Mouse (Mus musculus): ENCODE data around the gene Ddx54. TPM values are rescaled to one million over a fixed set of nuclear protein-coding genes. Genes with fewer than 3 reads are reported as not detected.

The Ddx54 gene
- polyA plus RNA-seq, 1 experiment from 2014 or later, result 41.9 TPM

DNA sequence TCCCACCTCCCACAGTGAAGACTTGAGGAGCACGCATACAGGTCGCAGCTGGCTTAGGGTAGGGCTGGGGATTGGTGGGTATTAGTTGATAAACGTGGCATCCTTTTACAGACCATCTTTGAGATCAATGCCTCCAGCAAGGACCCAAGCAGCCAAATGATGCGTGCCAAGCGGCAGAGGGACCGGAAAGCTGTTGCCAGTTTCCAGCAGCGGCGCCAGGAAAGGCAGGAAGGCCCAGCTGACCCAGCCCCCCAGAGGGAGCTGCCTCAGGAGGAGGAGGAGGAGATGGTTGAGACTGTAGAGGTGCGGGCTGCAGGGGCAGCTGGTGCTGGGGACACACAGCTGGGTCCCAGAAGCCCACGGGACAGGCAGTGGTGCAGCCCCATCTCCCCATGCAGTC is 11.9 kb downstream of the Ddx54 start:
- H3K36me3 ChIP-seq (ENCODE audit: control insufficient read depth, insufficient read depth, low read length), result peaks cover 31% of the 10 kb centered on the region
- H3K27ac ChIP-seq (ENCODE audit: low read length), result no peak overlapping the region
- no peaks in the 10 kb centered on the region for H3K9me3 ChIP-seq (replicated peaks; ENCODE audit: control insufficient read depth, low read length)
- H3K27me3 ChIP-seq (ENCODE audit: control insufficient read depth, insufficient read depth, low read length), result no peaks in the 10 kb centered on the region
- H3K9ac ChIP-seq (ENCODE audit: low read length), result no peak overlapping the region
- H3K4me1 ChIP-seq (ENCODE audit: control insufficient read depth, insufficient read depth, low read length), result 0 out of 2 replicates have a peak, but pooled peaks cover 3% of the 10 kb centered on the region
- H3K4me2 ChIP-seq (ENCODE audit: low read depth, low read length), result no peak overlapping the region
- H3K4me3 ChIP-seq (replicated peaks; ENCODE audit: low read length), result no peak overlapping the region
- ATAC-seq (ENCODE audit: insufficient read depth, low FRiP score), result no peak
- WGBS, result 95% methylated on average over 10 of the region's 10 CpGs

GRCm38 (mm10) chr5:120626399-120626798 is 13.9 kb downstream of the Ddx54 start:
- H3K27ac ChIP-seq (ENCODE audit: low read length), result no peak overlapping the region
- H3K36me3 ChIP-seq (ENCODE audit: control insufficient read depth, insufficient read depth, low read length), result peaks cover 21% of the 10 kb centered on the region; the same call in 1 of the 2 replicates
- no peak overlapping the region for H3K9ac ChIP-seq (ENCODE audit: low read length)
- no peak overlapping the region for H3K4me2 ChIP-seq (ENCODE audit: low read depth, low read length)
- H3K27me3 ChIP-seq (ENCODE audit: control insufficient read depth, insufficient read depth, low read length), result peaks cover 4% of the 10 kb centered on the region; the same call in 1 of the 2 replicates
- 0 out of 2 replicates have a peak, but pooled peaks cover 3% of the 10 kb centered on the region for H3K4me1 ChIP-seq (ENCODE audit: control insufficient read depth, insufficient read depth, low read length)
- no peak overlapping the region for H3K4me3 ChIP-seq (replicated peaks; ENCODE audit: low read length)
- 41% methylated on average over 19 of the region's 19 CpGs for WGBS
- ATAC-seq (ENCODE audit: insufficient read depth, low FRiP score), result peak; percentile 49; the same call in 1 of the 2 replicates
- H3K9me3 ChIP-seq (replicated peaks; ENCODE audit: control insufficient read depth, low read length), result no peaks in the 10 kb centered on the region

- H3K9me3 ChIP-seq (replicated peaks; ENCODE audit: control insufficient read depth, low read length), result peaks cover 6% of the 10 kb centered on the region; the same call in 1 of the 2 replicates
- WGBS, result 88% methylated on average over 15 of the region's 15 CpGs
- H3K36me3 ChIP-seq (ENCODE audit: control insufficient read depth, insufficient read depth, low read length), result peaks cover 21% of the 10 kb centered on the region; the same call in 1 of the 2 replicates
- 0 out of 2 replicates have a peak, but pooled peaks cover 3% of the 10 kb centered on the region for H3K4me1 ChIP-seq (ENCODE audit: control insufficient read depth, insufficient read depth, low read length)
- no peak overlapping the region for H3K4me2 ChIP-seq (ENCODE audit: low read depth, low read length)
- no peak overlapping the region for H3K4me3 ChIP-seq (replicated peaks; ENCODE audit: low read length)
- peaks cover 4% of the 10 kb centered on the region; the same call in 1 of the 2 replicates for H3K27me3 ChIP-seq (ENCODE audit: control insufficient read depth, insufficient read depth, low read length)
- H3K9ac ChIP-seq (ENCODE audit: low read length), result no peak overlapping the region
- no peak overlapping the region for H3K27ac ChIP-seq (ENCODE audit: low read length)
- ATAC-seq (ENCODE audit: insufficient read depth, low FRiP score), result no peak
These were observed 15.2 kb downstream of the Ddx54 start for GRCm38 (mm10) chr5:120627515-120628300.

- no peak overlapping the region for H3K4me2 ChIP-seq (ENCODE audit: low read depth, low read length)
- H3K36me3 ChIP-seq (ENCODE audit: control insufficient read depth, insufficient read depth, low read length), result peaks cover 19% of the 10 kb centered on the region; the same call in 1 of the 2 replicates
- 53% methylated on average over 7 of the region's 7 CpGs for WGBS
- H3K27ac ChIP-seq (ENCODE audit: low read length), result no peak overlapping the region
- H3K9ac ChIP-seq (ENCODE audit: low read length), result no peak overlapping the region
- ATAC-seq (ENCODE audit: insufficient read depth, low FRiP score), result no peak
- H3K27me3 ChIP-seq (ENCODE audit: control insufficient read depth, insufficient read depth, low read length), result peaks cover 4% of the 10 kb centered on the region; the same call in 1 of the 2 replicates
- peaks cover 6% of the 10 kb centered on the region; the same call in 1 of the 2 replicates for H3K9me3 ChIP-seq (replicated peaks; ENCODE audit: control insufficient read depth, low read length)
- H3K4me3 ChIP-seq (replicated peaks; ENCODE audit: low read length), result no peak overlapping the region
- 0 out of 2 replicates have a peak, but pooled peaks cover 3% of the 10 kb centered on the region for H3K4me1 ChIP-seq (ENCODE audit: control insufficient read depth, insufficient read depth, low read length)
These were observed 16.1 kb downstream of the Ddx54 start for GRCm38 (mm10) chr5:120628624-120629023.

- H3K27me3 ChIP-seq (ENCODE audit: control insufficient read depth, insufficient read depth, low read length), result peaks cover 4% of the 10 kb centered on the region; the same call in 1 of the 2 replicates
- H3K9me3 ChIP-seq (replicated peaks; ENCODE audit: control insufficient read depth, low read length), result peaks cover 6% of the 10 kb centered on the region; the same call in 1 of the 2 replicates
- 10% methylated on average over 29 of the region's 29 CpGs for WGBS
- 0 out of 2 replicates have a peak overlapping the region, but pooled peaks have one; percentile 16 for H3K4me2 ChIP-seq (ENCODE audit: low read depth, low read length)
- H3K36me3 ChIP-seq (ENCODE audit: control insufficient read depth, insufficient read depth, low read length), result peaks cover 3% of the 10 kb centered on the region; the same call in 1 of the 2 replicates
- no peak overlapping the region for H3K9ac ChIP-seq (ENCODE audit: low read length)
- H3K4me3 ChIP-seq (replicated peaks; ENCODE audit: low read length), result 0 out of 2 replicates have a peak overlapping the region, but pooled peaks have one; percentile 1
- ATAC-seq (ENCODE audit: insufficient read depth, low FRiP score), result no peak
- H3K4me1 ChIP-seq (ENCODE audit: control insufficient read depth, insufficient read depth, low read length), result 0 out of 2 replicates have a peak, but pooled peaks cover 3% of the 10 kb centered on the region
- no peak overlapping the region for H3K27ac ChIP-seq (ENCODE audit: low read length)
These were observed 18.6 kb downstream of the Ddx54 start for GRCm38 (mm10) chr5:120631128-120631527.

DNA sequence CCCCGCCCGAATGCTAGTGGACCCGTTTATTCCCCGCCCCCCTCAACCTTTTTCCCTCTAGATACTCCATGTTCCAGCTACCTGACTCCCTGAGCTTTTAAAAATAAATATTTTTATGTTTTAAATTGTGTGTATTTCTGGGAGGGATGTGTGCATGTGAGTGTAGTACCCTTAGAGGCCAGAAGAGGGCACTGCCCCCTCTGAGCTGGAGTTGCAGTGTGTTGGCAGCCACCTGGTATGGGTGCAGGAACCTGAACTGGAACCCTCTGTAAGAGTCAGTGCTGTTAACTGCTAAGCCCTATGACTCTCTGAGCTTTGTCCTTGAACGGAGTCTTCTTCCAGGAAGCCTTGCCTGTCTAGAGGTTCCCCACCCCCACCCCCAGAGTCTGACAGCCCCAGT is 19.4 kb downstream of the Ddx54 start:
- no peak overlapping the region for H3K27ac ChIP-seq (ENCODE audit: low read length)
- H3K9ac ChIP-seq (ENCODE audit: low read length), result no peak overlapping the region
- WGBS, result 87% methylated on average over 5 of the region's 5 CpGs
- H3K4me3 ChIP-seq (replicated peaks; ENCODE audit: low read length), result no peak overlapping the region
- no peaks in the 10 kb centered on the region for H3K36me3 ChIP-seq (ENCODE audit: control insufficient read depth, insufficient read depth, low read length)
- peaks cover 6% of the 10 kb centered on the region; the same call in 1 of the 2 replicates for H3K9me3 ChIP-seq (replicated peaks; ENCODE audit: control insufficient read depth, low read length)
- no peak for ATAC-seq (ENCODE audit: insufficient read depth, low FRiP score)
- no peak overlapping the region for H3K4me2 ChIP-seq (ENCODE audit: low read depth, low read length)
- H3K27me3 ChIP-seq (ENCODE audit: control insufficient read depth, insufficient read depth, low read length), result peaks cover 4% of the 10 kb centered on the region; the same call in 1 of the 2 replicates
- 0 out of 2 replicates have a peak, but pooled peaks cover 3% of the 10 kb centered on the region for H3K4me1 ChIP-seq (ENCODE audit: control insufficient read depth, insufficient read depth, low read length)

DNA sequence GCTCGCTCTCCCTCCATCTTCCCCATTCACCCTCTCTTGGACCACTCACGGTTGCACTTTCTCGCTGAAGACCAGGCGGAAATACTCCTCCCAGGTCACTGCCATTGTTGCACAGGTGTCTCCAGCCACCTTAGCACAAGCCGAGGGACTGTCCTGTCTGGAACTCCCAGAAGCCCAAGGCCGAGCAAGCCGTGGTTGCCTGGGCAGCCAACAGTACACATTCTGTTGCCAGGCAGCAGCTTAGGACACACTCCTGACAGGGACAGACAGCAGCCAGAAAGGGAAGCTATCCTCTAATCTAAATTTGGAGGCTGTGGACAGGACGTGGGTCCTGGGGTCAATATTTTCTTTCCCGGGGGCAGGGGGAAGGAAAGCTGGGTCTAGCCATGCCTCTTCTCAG is 21.6 kb downstream of the Ddx54 start, which contains the start of gene Cfap73:
Gene Cfap73, minus strand, starts transcription at position 105 of the 400 bp plus-strand sequence.
- Histone ChIP-seq H3K9ac (ENCODE audit: low read length) (no peak within 1 kb of the TSS), H3K27ac (ENCODE audit: low read length) (no peak within 1 kb of the TSS), H3K4me2 (ENCODE audit: low read depth, low read length) (no peak within 1 kb of the TSS), H3K27me3 (ENCODE audit: control insufficient read depth, insufficient read depth, low read length) (peaks cover 4% of the 10 kb centered on the region; the same call in 1 of the 2 replicates), H3K4me1 (ENCODE audit: control insufficient read depth, insufficient read depth, low read length) (no peaks in the 10 kb centered on the region), H3K9me3 (replicated peaks; ENCODE audit: control insufficient read depth, low read length) (peaks cover 6% of the 10 kb centered on the region; the same call in 1 of the 2 replicates), H3K36me3 (ENCODE audit: control insufficient read depth, insufficient read depth, low read length) (no peaks in the 10 kb centered on the region), H3K4me3 (replicated peaks; ENCODE audit: low read length) (no peak within 1 kb of the TSS)
- ATAC-seq (ENCODE audit: insufficient read depth, low FRiP score), result no peak
- WGBS, result 39% methylated on average over 9 of the region's 9 CpGs

- H3K36me3 ChIP-seq (ENCODE audit: control insufficient read depth, insufficient read depth, low read length), result no peaks in the 10 kb centered on the region
- H3K4me2 ChIP-seq (ENCODE audit: low read depth, low read length), result no peak overlapping the region
- ATAC-seq (ENCODE audit: insufficient read depth, low FRiP score), result no peak
- peaks cover 6% of the 10 kb centered on the region; the same call in 1 of the 2 replicates for H3K9me3 ChIP-seq (replicated peaks; ENCODE audit: control insufficient read depth, low read length)
- 41% methylated on average over 5 of the region's 5 CpGs for WGBS
- H3K4me1 ChIP-seq (ENCODE audit: control insufficient read depth, insufficient read depth, low read length), result no peaks in the 10 kb centered on the region
- no peak overlapping the region for H3K9ac ChIP-seq (ENCODE audit: low read length)
- no peak overlapping the region for H3K4me3 ChIP-seq (replicated peaks; ENCODE audit: low read length)
- H3K27ac ChIP-seq (ENCODE audit: low read length), result no peak overlapping the region
- H3K27me3 ChIP-seq (ENCODE audit: control insufficient read depth, insufficient read depth, low read length), result peaks cover under 1% of the 10 kb centered on the region; the same call in 1 of the 2 replicates
These were observed 22.3 kb downstream of the Ddx54 start for GRCm38 (mm10) chr5:120634860-120635259.

DNA sequence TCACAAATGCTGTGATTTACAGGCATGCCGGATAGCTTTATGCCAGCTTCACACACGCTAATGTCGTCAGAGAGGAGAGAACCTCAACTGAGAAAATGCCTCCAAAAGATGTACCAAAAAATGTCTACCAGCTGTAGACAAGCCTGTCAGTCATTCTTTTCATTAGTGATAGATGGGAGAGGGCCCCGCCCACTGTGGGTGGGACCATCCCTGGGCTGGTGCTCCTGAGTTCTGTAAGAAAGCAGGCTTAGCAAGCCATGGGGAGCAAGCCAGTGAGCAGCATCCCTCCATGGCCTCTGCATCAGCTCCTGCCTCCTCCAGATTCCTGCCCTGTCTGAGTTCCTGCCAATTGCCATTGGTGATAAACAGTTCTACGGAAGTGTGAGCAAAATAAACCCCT is 23.1 kb downstream of the Ddx54 start:
- H3K36me3 ChIP-seq (ENCODE audit: control insufficient read depth, insufficient read depth, low read length), result no peaks in the 10 kb centered on the region
- H3K4me3 ChIP-seq (replicated peaks; ENCODE audit: low read length), result no peak overlapping the region
- no peaks in the 10 kb centered on the region for H3K4me1 ChIP-seq (ENCODE audit: control insufficient read depth, insufficient read depth, low read length)
- H3K9me3 ChIP-seq (replicated peaks; ENCODE audit: control insufficient read depth, low read length), result peaks cover 6% of the 10 kb centered on the region; the same call in 1 of the 2 replicates
- no peak overlapping the region for H3K4me2 ChIP-seq (ENCODE audit: low read depth, low read length)
- no peak for ATAC-seq (ENCODE audit: insufficient read depth, low FRiP score)
- H3K9ac ChIP-seq (ENCODE audit: low read length), result no peak overlapping the region
- H3K27me3 ChIP-seq (ENCODE audit: control insufficient read depth, insufficient read depth, low read length), result no peaks in the 10 kb centered on the region
- WGBS, result 78% methylated on average over 5 of the region's 5 CpGs
- no peak overlapping the region for H3K27ac ChIP-seq (ENCODE audit: low read length)

Data from stomach, embryonic 16.5 days (tissue).